Mouse (Mus musculus) embryonic fibroblast, embryonic 13.5 days (primary cell): ENCODE measurements around the gene Csgalnact2. TPM values are rescaled to one million over a fixed set of nuclear protein-coding genes. Genes with fewer than 3 reads are reported as not detected.

Source experiments
- H3K27ac ChIP-seq: 2 replicates; pipeline ENCODE4 v1.5.1; 2012; ENCODE audit warnings: low read length, control low read depth, inconsistent platforms; ENCODE audit not compliant: insufficient read depth
- H3K4me1 ChIP-seq: 2 replicates; pipeline ENCODE4 v1.6.1; 2011; ENCODE audit warnings: low read length; ENCODE audit not compliant: control insufficient read depth, insufficient read depth
- H3K4me3 ChIP-seq: 2 replicates; pipeline ENCODE4 v1.5.1; 2011; ENCODE audit warnings: mild to moderate bottlenecking, control low read depth, low read length; ENCODE audit not compliant: insufficient read depth
- CTCF ChIP-seq: IDR thresholded peaks from 2 replicates; pipeline ENCODE4 v1.5.1; 2011; ENCODE audit warnings: mild to moderate bottlenecking, control low read depth, low read length, moderate library complexity, borderline replicate concordance; ENCODE audit not compliant: insufficient read depth
- POLR2A ChIP-seq: IDR thresholded peaks from 2 replicates; pipeline ENCODE4 v1.6.1; 2011; ENCODE audit warnings: low read depth, mild to moderate bottlenecking, control low read depth, low read length, moderate library complexity
- polyA plus RNA-seq: library from polyadenylated mRNA; stranded (reverse); fragments of >200 nt; gene quantifications from 2 replicates; pipeline ENCODE4 v1.2.4, GENCODE M21; 2011; ENCODE audit warnings: low read depth; ENCODE audit not compliant: missing spikeins, insufficient read length

Csgalnact2 gene
- polyA plus RNA-seq = 25.1 and 32.6 TPM in 2 replicates

- Histone ChIP-seq H3K27ac (peak within 1 kb of the TSS; percentile 35), H3K4me3 (peak within 1 kb of the TSS; percentile 70), H3K4me1 (no peaks in the 10 kb centered on the region)
- TF ChIP-seq CTCF = no peak
- TF ChIP-seq POLR2A = peak; percentile 70
Observed at GRCm38 (mm10) chr6:118138731-118139709, at the start of gene Csgalnact2. Gene Csgalnact2 (minus strand): TSS chr6:118139140.

- Histone ChIP-seq H3K27ac (no peak overlapping the region), H3K4me3 (no peak overlapping the region), H3K4me1 (no peaks in the 10 kb centered on the region)
- no peak for TF ChIP-seq CTCF
- TF ChIP-seq POLR2A = no peak
Observed at GRCm38 (mm10) chr6:118188599-118188998, 49.7 kb upstream of the Csgalnact2 start.

GRCm38 (mm10) chr6:118187285-118187641 is 48.3 kb upstream of the Csgalnact2 start:
- Histone ChIP-seq H3K4me3 (no peak overlapping the region), H3K27ac (no peak overlapping the region), H3K4me1 (no peaks in the 10 kb centered on the region)
- TF ChIP-seq POLR2A (no peak), CTCF (no peak)

- Histone ChIP-seq H3K4me3 (no peak overlapping the region), H3K4me1 (no peaks in the 10 kb centered on the region), H3K27ac (no peak overlapping the region)
- TF ChIP-seq POLR2A (no peak), CTCF (no peak)
Observed at GRCm38 (mm10) chr6:118186620-118187284, 47.8 kb upstream of the Csgalnact2 start.

DNA sequence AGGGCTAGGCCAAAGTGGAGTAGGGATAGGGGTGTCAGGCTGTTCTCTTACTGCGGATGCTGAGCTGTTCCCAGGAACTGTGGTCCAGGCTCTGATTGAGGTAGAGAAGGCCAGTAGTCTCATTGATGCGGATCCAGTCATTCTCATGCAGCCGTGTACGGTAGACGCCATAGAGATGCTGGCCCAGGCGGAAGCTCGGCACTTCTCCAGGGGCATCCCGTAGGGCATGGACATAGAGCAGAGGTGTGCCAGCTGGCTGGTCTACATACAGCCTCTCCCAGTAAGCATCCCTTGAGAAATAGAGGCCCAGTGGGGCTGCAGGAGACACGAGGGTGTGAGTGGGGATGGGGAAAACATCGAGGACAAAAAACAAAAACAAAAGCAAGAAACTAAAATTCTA is 45.2 kb upstream of the Csgalnact2 start:
- H3K4me1 ChIP-seq = no peaks in the 10 kb centered on the region
- no peak overlapping the region for H3K4me3 ChIP-seq
- no peak for TF ChIP-seq CTCF
- no peak overlapping the region for H3K27ac ChIP-seq

DNA sequence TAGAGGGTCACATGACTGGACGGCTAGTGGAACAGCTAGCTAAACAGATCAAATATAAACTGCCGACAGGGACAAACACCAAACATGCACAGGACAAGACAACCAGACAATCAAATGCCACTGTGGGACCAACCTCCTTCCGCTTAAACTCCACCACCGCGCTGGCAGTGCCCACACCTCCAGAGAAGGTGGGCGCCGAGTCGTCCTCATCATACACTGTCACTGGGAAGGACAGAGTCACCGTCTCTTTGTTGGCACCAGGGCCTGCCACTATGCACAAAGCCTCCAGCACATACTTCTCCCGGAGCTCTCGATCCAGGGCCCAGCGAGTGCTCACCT is 41.1 kb upstream of the Csgalnact2 start:
- Histone ChIP-seq H3K27ac (no peak overlapping the region), H3K4me3 (no peak overlapping the region), H3K4me1 (no peaks in the 10 kb centered on the region)
- TF ChIP-seq CTCF = no peak
- no peak for TF ChIP-seq POLR2A

GRCm38 (mm10) chr6:118179316-118180084 is 40.6 kb upstream of the Csgalnact2 start:
- no peaks in the 10 kb centered on the region for H3K4me1 ChIP-seq
- H3K27ac ChIP-seq = no peak overlapping the region
- H3K4me3 ChIP-seq = no peak overlapping the region
- TF ChIP-seq CTCF (peak; percentile 97), POLR2A (no peak)

DNA sequence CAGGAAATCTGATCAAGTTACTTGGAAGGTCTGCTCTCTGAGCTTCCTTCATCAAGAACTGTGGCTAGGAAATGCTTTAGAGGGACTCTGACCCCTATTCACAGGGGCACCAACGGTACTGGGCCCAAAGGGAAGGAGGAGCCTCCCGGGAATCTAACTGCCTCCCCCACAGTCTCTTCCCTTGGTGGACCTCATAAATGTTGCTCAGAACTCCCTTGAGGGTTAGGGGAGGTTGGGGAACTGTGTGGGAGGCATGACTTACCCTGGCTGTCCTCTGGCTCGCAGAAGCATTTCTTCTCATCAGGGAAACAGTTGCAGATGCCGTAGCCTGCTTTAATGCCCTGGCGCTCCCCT is 35.0 kb upstream of the Csgalnact2 start:
- Histone ChIP-seq H3K4me3 (no peak overlapping the region), H3K4me1 (no peaks in the 10 kb centered on the region), H3K27ac (no peak overlapping the region)
- TF ChIP-seq CTCF = no peak

DNA sequence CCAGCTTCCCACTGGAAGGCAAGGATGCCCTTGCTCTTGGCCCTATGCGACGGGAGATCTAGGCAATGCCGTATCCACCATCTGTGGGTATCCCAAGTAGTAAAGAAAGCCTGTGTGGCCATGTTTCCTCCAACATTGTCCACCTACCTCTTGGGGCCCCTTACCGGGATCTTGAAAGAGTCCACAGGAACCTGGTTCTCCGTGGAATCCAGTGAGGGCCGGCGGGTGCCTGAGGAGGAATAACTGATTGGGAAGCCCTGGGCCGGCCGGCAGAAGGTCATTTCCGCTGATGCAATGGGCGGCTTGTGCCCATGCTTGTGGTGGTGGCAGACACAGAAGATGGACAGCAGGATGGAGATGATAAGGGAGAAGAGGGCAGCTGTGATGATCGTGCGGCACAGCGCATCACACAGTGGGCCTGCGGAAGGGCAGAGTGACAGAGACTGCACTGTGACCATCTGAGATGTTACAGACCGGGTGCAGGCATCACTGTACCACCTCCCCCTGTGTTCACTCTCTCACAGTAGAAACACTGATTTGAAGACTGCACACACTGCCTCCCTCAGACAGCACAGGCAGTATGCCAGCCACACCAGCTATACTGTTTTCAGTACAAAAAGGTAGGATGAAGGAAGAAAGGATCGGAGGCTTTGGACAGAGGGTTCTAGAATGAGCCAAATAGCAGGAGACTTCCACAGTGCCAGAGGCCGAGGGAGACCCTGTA is 34.5 kb upstream of the Csgalnact2 start:
- TF ChIP-seq CTCF = no peak
- TF ChIP-seq POLR2A = no peak
- Histone ChIP-seq H3K4me1 (no peaks in the 10 kb centered on the region), H3K4me3 (no peak overlapping the region), H3K27ac (no peak overlapping the region)
